Mouse (Mus musculus) brain, embryonic 14.5 days (tissue): ENCODE measurements around the gene Map3k10. TPM values are rescaled to one million over a fixed set of nuclear protein-coding genes. Genes with fewer than 3 reads are reported as not detected.
"Not testable (repeated sequence)": the region's sequence is repeated elsewhere in the genome, so short reads cannot be mapped to it uniquely, and the experiment has no call there.

Experiments used
- DNase-seq: peaks from one replicate; pipeline ENCODE4 v3.0.0-alpha.2; 2011; ENCODE audit warnings: low read depth
- CTCF ChIP-seq: fragments of 200-500 bp; IDR thresholded peaks from 2 replicates; pipeline ENCODE4 v1.5.1; 2012; ENCODE audit warnings: inconsistent platforms, mild to moderate bottlenecking, moderate library complexity, borderline replicate concordance; ENCODE audit not compliant: insufficient read depth, insufficient read length; ENCODE audit errors: extremely low read depth
- POLR2A ChIP-seq: fragments of 200-500 bp; IDR thresholded peaks from 2 replicates; pipeline ENCODE4 v1.6.1; 2012; ENCODE audit warnings: mild to moderate bottlenecking, inconsistent platforms, borderline replicate concordance; ENCODE audit not compliant: poor library complexity, insufficient read depth, insufficient read length, severe bottlenecking; ENCODE audit errors: extremely low read depth
- polyA plus RNA-seq: library from polyadenylated mRNA; depleted of rRNA; stranded (reverse); fragments of >200 nt; gene quantifications from 2 replicates; pipeline ENCODE4 v1.2.3, GENCODE M21; 2012

Gene Map3k10
- polyA plus RNA-seq, 1 experiment, result 93.9 TPM

GRCm38 (mm10) chr7:27650949-27651348 lies 23.4 kb downstream of the Map3k10 start:
- TF ChIP-seq CTCF (peak; percentile 75), POLR2A (no peak)
- peak; percentile 87 for DNase-seq

DNA sequence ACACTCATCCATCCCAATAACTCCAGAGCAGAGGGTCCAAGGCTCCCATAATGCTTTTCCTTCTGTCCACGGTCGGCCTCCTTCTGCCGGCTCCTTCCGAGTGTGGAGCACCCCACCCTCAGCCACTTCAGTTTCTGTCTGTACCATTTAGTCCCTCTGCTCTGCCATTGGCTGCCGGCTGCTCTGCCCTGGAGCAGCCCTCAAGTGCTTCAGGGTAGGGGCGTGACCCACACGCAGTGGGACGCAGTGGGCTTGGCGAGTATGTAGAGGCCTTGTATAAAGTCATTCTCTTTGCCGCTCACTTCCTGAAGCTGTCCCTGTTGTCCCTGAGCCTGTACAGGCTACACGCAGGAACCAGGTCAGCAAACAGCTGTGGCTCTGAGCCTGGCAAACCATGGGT lies 24.7 kb downstream of the Map3k10 start:
- TF ChIP-seq CTCF (no peak), POLR2A (no peak)
- DNase-seq, result no peak

DNA sequence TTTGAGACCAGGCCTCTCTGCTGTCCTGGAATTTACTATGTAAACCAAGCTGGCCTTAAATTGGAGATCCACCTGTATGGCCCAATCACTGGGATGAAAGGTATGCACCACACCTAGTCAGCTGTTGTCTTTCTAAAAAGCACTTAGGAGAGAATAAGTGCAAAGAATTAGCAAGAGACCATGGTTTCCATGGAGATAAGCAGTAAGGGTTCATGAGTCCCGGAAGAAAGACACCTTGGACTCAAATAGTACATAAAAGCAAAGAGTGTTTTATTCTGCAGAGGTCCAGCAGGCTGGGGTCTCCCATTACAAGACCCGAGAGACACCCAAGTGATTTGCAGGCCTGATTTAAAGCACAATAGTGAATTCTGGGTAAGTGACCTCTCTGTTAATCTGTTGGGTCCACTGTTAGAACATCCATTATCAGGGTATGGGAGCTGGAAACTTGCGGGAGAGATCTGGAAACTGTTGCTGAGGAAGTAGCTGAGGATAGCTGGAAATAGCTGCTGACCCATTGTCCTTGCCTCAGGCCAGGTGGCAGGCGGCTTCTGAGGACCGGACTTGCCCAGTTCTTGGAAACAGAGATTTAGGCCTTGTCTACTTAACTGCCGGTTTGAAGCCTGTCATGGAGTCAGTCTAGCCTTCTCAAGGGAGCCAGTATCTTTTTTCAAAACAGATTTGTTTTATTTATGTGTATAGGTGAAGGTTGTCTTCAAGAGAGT lies 27.0 kb downstream of the Map3k10 start:
- no peak for DNase-seq
- no peak for TF ChIP-seq CTCF
- TF ChIP-seq POLR2A, result no peak

DNA sequence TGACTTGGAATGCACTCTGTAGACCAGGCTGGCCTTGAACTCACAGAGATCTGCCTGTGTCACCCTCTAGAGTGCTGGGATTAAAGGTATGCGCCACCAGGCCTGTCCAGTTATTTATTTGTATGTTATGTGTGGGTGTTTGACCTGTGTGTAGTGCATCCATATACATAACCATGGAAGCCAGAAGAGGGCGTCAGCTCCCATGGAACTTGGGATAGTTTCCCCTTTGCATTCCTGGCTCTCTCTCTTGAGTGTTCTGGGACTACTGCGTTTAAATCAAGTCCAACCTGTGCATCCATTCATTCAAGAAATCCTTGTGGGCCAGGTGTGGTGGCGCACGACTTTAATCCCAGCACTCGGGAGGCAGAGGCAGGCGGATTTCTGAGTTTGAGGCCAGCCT lies 27.9 kb downstream of the Map3k10 start:
- DNase-seq, result no peak
- TF ChIP-seq POLR2A (no peak), CTCF (no peak)

GRCm38 (mm10) chr7:27644471-27644870 lies 29.9 kb downstream of the Map3k10 start:
- DNase-seq, result no peak
- TF ChIP-seq POLR2A (no peak), CTCF (no peak)

DNA sequence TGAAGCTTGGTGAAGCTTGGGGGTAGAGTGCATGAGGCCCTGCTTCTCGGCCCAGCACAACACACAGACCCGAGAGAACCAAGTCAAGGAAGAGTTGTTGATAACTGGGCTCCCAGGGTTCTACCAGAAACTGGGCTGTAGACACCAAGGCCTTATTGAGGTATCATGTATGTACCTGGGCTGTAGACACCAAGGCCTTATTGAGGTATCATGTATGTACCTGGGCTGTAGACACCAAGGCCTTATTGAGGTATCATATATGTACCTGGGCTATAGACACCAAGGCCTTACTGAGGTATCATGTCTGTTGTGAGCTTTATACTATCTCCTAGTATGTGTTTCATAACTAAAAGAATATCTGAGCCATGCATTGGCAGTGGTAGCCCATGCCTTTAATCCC lies 39.3 kb downstream of the Map3k10 start:
- not testable (repeated sequence) for DNase-seq

DNA sequence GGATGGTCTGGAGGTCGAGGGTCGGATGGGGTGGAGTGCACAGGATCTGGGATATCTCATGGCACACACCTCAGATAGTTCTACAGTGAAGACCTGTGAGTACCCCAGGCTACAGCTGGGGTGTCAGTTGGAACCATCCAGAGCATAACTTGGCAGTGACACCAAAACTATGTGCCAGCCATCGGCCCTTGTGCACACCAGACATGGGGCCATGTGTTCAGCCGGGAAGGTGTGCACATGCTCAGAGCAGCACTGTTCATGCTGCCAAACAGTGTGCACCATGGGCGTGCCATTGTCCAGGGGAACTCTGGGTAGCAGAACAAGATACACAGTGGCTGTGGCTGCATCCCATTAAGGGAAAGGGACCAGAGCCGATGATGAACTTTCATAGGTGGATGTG lies 39.7 kb downstream of the Map3k10 start:
- TF ChIP-seq CTCF, result no peak
- no peak for TF ChIP-seq POLR2A
- no peak for DNase-seq

DNA sequence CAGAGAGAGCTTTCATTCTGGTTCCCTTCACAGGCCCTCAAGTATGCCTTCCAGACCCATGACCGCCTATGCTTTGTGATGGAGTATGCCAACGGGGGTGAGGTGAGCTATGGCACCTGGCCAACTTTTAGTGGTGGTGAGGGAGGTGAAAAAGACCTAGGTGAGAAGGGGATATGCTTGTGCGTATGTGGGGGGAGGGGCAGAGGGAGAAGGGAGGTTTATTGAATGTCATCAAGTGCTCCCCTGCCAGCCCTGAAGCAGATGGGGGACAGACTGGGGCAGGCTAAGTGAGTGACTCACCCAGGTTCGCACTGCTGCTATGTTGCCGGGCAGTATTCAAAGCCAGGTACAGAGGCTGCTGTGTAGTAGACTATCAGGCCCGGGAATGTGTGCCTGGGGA lies 41.2 kb downstream of the Map3k10 start:
- TF ChIP-seq POLR2A (no peak), CTCF (no peak)
- DNase-seq, result no peak

DNA sequence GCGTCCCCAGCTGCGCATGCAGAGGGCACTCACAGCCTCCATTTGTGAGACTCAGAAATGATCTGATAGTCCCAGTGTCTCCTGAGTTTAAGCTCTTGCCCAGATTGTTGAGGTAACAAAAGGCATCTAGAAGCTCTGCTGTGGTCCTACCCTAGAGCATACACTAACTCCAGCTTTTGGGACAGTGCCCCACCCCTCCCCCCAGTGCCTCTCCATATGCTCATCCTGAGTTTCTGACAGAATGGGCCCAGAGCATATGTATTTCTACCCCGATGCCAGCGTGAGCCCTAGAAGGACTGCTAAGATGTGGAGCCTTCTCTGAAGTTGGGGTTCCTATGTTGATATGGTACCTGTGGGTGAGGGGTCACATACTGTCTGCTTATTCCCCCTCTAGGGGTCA lies 43.0 kb downstream of the Map3k10 start:
- DNase-seq, result no peak
- TF ChIP-seq CTCF (no peak), POLR2A (no peak)

- not testable (repeated sequence) for DNase-seq
These were observed 45.6 kb downstream of the Map3k10 start for GRCm38 (mm10) chr7:27628816-27629215.

GRCm38 (mm10) chr7:27628190-27628589 lies 46.2 kb downstream of the Map3k10 start:
- DNase-seq, result no peak
- no peak for TF ChIP-seq POLR2A
- TF ChIP-seq CTCF, result no peak

- TF ChIP-seq POLR2A (no peak), CTCF (no peak)
These were observed 46.7 kb downstream of the Map3k10 start for GRCm38 (mm10) chr7:27627707-27628106.

DNA sequence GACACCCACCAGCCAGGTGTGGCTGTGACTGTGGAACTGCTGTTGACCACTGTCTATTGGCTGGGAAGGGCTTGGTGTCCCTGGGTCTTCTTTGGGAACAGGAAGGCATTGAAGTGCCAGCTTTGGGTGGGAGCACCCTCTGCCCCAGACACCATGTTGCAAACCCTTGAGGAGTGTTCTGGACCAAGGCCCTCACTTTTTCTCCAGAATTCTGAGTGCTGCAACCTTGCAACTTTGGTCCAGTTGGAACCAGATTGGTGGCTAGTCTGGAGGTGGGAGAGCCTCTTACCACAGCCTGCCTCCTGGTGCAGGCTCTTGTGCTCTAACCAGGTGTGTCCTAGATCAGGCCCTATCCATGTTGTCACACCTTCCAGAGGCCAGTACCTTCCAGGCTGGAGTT lies 49.4 kb downstream of the Map3k10 start:
- TF ChIP-seq POLR2A (no peak), CTCF (no peak)
- no peak for DNase-seq

More at GRCm38 (mm10) chr7:27627707-27628106, 46.7 kb downstream of the Map3k10 start:
- DNase-seq, result no peak
